ENCODE assay signal across 10 mouse cellular contexts in genomic region chr17:80981721-80982411, GRCm38 (mm10). TPM values are rescaled to one million over a fixed set of nuclear protein-coding genes. Genes with fewer than 3 reads are reported as not detected.
DNase-seq lines count a peak whose midpoint lies in the region; ATAC-seq and TF ChIP-seq lines count a peak whose summit lies in the region.
"Had no signal": no experiment of that assay in that cellular context is flagged by ENCODE, and none has a peak within 500 bp of the region (broad histone marks: within the 10 kb centered on the region; RNA-seq: fewer than 3 reads in every experiment).

No protein-coding gene starts in this region.

- no peak overlapping the region for H3K4me2 ChIP-seq in heart, embryonic 14.5 days (ENCODE audit: low read length)
- H3K4me2 ChIP-seq: embryonic facial prominence, embryonic 13.5 days had no signal

- H3K4me3 ChIP-seq in heart, embryonic 14.5 days (ENCODE audit: control insufficient read depth in 1 of 2, insufficient read depth in 1 of 2, low read depth in 1 of 2, low read length in 2 of 2), result no peak overlapping the region
- no peak overlapping the region for H3K4me3 ChIP-seq in heart, adult 2 months
- H3K4me3 ChIP-seq in limb, embryonic 10.5 days, result no peak overlapping the region
- H3K4me3 ChIP-seq: embryonic facial prominence, embryonic 13.5 days; megakaryocyte, embryonic 14.5 days had no signal

- H3K27ac ChIP-seq in heart, embryonic 14.5 days (replicated peaks in 1 of 2; ENCODE audit: control insufficient read depth in 1 of 2, insufficient read depth in 1 of 2, low read depth in 2 of 2, low read length in 2 of 2), result peak overlapping the region; percentile 2 to 53; a peak in 3 of 4 replicates
- no peak overlapping the region for H3K27ac ChIP-seq in heart, adult 2 months
- H3K27ac ChIP-seq in limb, embryonic 10.5 days, result peak overlapping the region; percentile 10; the same call in 1 of the 2 replicates
- H3K27ac ChIP-seq: embryonic facial prominence, embryonic 13.5 days had no signal

- TF ChIP-seq POLR2A in heart, adult 2 months (IDR thresholded peaks at IDR 0.05; ENCODE audit: insufficient read depth, low read depth, low read length), result no peak

- no peak for TF ChIP-seq EP300 in heart, adult 2 months (IDR thresholded peaks at IDR 0.05; ENCODE audit: insufficient read depth, low read depth, low read length)

- peaks cover 2 to 7% of the 10 kb centered on the region in 2 experiments; a peak in 1 of 4 replicates for H3K4me1 ChIP-seq in heart, embryonic 14.5 days (ENCODE audit: control insufficient read depth in 2 of 2, insufficient read depth in 2 of 2, low read length in 2 of 2)
- peaks cover 2% of the 10 kb centered on the region; the same call in 1 of the 2 replicates for H3K4me1 ChIP-seq in heart, adult 2 months (ENCODE audit: control insufficient read depth, insufficient read depth, low read length)
- peaks cover 13% of the 10 kb centered on the region for H3K4me1 ChIP-seq in limb, embryonic 10.5 days
- H3K4me1 ChIP-seq: embryonic facial prominence, embryonic 13.5 days; megakaryocyte, embryonic 14.5 days had no signal

- intact Hi-C loops in heart, adult 2 months (cut with DNase I), result loop anchor here (1.0 to 5.0 kb wide), 5 partner anchors 107 to 361 kb away; partner anchors contain the start of gene Map4k3
- intact Hi-C loops in gastrocnemius, postnatal 36 days (cut with DNase I), result loop anchor here (5.0 kb wide), 3 partner anchors 105 to 360 kb away; no protein-coding TSS in a partner anchor

- 67% methylated on average over 12 of the region's 12 CpGs for WGBS in heart, embryonic 14.5 days
- WGBS in heart, adult 2 months, result 57% methylated on average over 12 of the region's 12 CpGs
- 85% methylated on average over 12 of the region's 12 CpGs for WGBS in limb, embryonic 10.5 days

- H3K9me3 ChIP-seq in heart, embryonic 14.5 days (ENCODE audit: control insufficient read depth, low read length), result no peaks in the 10 kb centered on the region
- no peaks in the 10 kb centered on the region for H3K9me3 ChIP-seq in limb, embryonic 10.5 days (replicated peaks)
- H3K9me3 ChIP-seq: embryonic facial prominence, embryonic 13.5 days; megakaryocyte, embryonic 14.5 days had no signal

- H3K9ac ChIP-seq in heart, embryonic 14.5 days (ENCODE audit: low read length), result no peak overlapping the region
- no peak overlapping the region for H3K9ac ChIP-seq in heart, adult 2 months (ENCODE audit: low read depth, low read length)
- H3K9ac ChIP-seq: embryonic facial prominence, embryonic 13.5 days had no signal

- DNase-seq in heart, adult 2 months, result no peak
- peak; percentile 86 for DNase-seq in MN1 (ENCODE audit: low spot score)
- peak; percentile 85 to 90 for DNase-seq in cerebellum, postnatal 25 days
- no peak for DNase-seq in limb, embryonic 10.5 days (ENCODE audit: low spot score)
- no peak for DNase-seq in gastrocnemius, postnatal 36 days
- no peak for DNase-seq in testis, postnatal 14 days (ENCODE audit: low spot score)
- DNase-seq in gastrocnemius, postnatal 25 days, result no peak

- ATAC-seq in heart, embryonic 14.5 days (ENCODE audit: insufficient number of reproducible peaks, insufficient read depth, low FRiP score, low read depth), result no peak

- H3K36me3 ChIP-seq in heart, embryonic 14.5 days (ENCODE audit: control insufficient read depth, insufficient read depth, low read length), result no peaks in the 10 kb centered on the region
- no peaks in the 10 kb centered on the region for H3K36me3 ChIP-seq in heart, adult 2 months (ENCODE audit: control insufficient read depth, insufficient read depth, low read length)
- H3K36me3 ChIP-seq in limb, embryonic 10.5 days, result no peaks in the 10 kb centered on the region
- H3K36me3 ChIP-seq: embryonic facial prominence, embryonic 13.5 days had no signal

- no peaks in the 10 kb centered on the region for H3K79me2 ChIP-seq in heart, adult 2 months (replicated peaks; ENCODE audit: control insufficient read depth, insufficient read depth, low read length)

- TF ChIP-seq CTCF in heart, adult 2 months (IDR thresholded peaks at IDR 0.05), result no peak

- H3K27me3 ChIP-seq in heart, embryonic 14.5 days (ENCODE audit: control insufficient read depth, insufficient read depth, low read length), result no peaks in the 10 kb centered on the region
- H3K27me3 ChIP-seq in heart, adult 2 months (ENCODE audit: control insufficient read depth, insufficient read depth, low read length), result no peaks in the 10 kb centered on the region
- no peaks in the 10 kb centered on the region for H3K27me3 ChIP-seq in limb, embryonic 10.5 days (ENCODE audit: low read depth, poor library complexity, severe bottlenecking)

RNA-seq across cellular contexts. Expression of gene Tmem178, which starts 37.4 kb away (rescaled TPM):
- polyA plus RNA-seq in heart, embryonic 14.5 days (2014; fragmentation: Nextera tagmentation; extraction: Ambion mirVana), result 6.1 and 7.0 TPM in 2 replicates
- total RNA-seq in heart, adult 2 months (2021), result under 1 TPM; 0.25 to 0.31 TPM
- 0.18 and 0.44 TPM in 2 replicates for polyA plus RNA-seq in heart, adult 2 months (2012; rRNA removed)
- polyA plus RNA-seq in limb, embryonic 10.5 days (2016; fragmentation: Nextera tagmentation; extraction: Ambion mirVana), result 3.1 and 5.5 TPM in 2 replicates
- total RNA-seq in gastrocnemius, postnatal 36 days (2021), result under 1 TPM; 0.25 to 0.26 TPM
- total RNA-seq in gastrocnemius, postnatal 25 days (2021), result under 1 TPM; 0.20 to 0.27 TPM

Comparison
In these comparisons a context has a peak if more than half of its experiments do, and no peak if none do; other contexts are left out.
1. DNase-seq: peak in MN1 (single experiment) and cerebellum, postnatal 25 days (2 of 2); none in heart, adult 2 months (0 of 2), limb, embryonic 10.5 days (single experiment), gastrocnemius, postnatal 36 days (0 of 2), testis, postnatal 14 days (single experiment) and gastrocnemius, postnatal 25 days (single experiment).